Mouse (Mus musculus) kidney, postnatal 0 days (tissue): ENCODE data around the gene Lactb. TPM values are rescaled to one million over a fixed set of nuclear protein-coding genes. Genes with fewer than 3 reads are reported as not detected.

Experiments used
- ATAC-seq: fragments of 200-750 bp; cut with Nextera tagmentation; replicated peaks from 2 replicates; pipeline ENCODE4 v1.8.0; 2017; ENCODE audit warnings: low read depth, moderate number of reproducible peaks, moderate TSS enrichment, moderate library complexity; ENCODE audit not compliant: low FRiP score
- DNase-seq: peaks from one replicate; pipeline ENCODE4 v3.0.0-alpha.2; 2016; ENCODE audit warnings: low spot score
- H3K27ac ChIP-seq: fragments of 300-500 bp; sonication (generic); 2 replicates; pipeline ENCODE4 v1.5.1; 2014; ENCODE audit warnings: mild to moderate bottlenecking
- H3K27me3 ChIP-seq: fragments of 300-500 bp; sonication (generic); 2 replicates; pipeline ENCODE4 v1.6.1; 2014; ENCODE audit warnings: low read length, mixed read lengths; ENCODE audit not compliant: insufficient read depth
- H3K36me3 ChIP-seq: fragments of 300-500 bp; sonication (generic); 2 replicates; pipeline ENCODE4 v1.6.1; 2014; ENCODE audit warnings: low read length, mixed read lengths; ENCODE audit not compliant: insufficient read depth
- H3K4me1 ChIP-seq: fragments of 300-500 bp; sonication (generic); replicated peaks from 2 replicates; pipeline ENCODE4 v1.6.1; 2014; ENCODE audit warnings: antibody characterized with exemption, low read length, mixed read lengths; ENCODE audit not compliant: insufficient read depth
- H3K4me2 ChIP-seq: fragments of 300-500 bp; sonication (generic); 2 replicates; pipeline ENCODE4 v1.6.1; 2014; ENCODE audit warnings: mild to moderate bottlenecking, low read length, moderate library complexity, mixed read lengths
- H3K4me3 ChIP-seq: fragments of 300-500 bp; sonication (generic); replicated peaks from 2 replicates; pipeline ENCODE4 v1.5.1; 2014; ENCODE audit warnings: low read depth, low read length
- H3K9ac ChIP-seq: fragments of 300-500 bp; sonication (generic); 2 replicates; pipeline ENCODE4 v1.6.1; 2014; ENCODE audit warnings: low read depth, low read length
- H3K9me3 ChIP-seq: fragments of 300-500 bp; sonication (generic); replicated peaks from 2 replicates; pipeline ENCODE4 v1.6.1; 2016; ENCODE audit warnings: low read length, inconsistent platforms, mixed read lengths
- CTCF ChIP-seq: IDR thresholded peaks from 2 replicates; pipeline ENCODE4 v1.5.1; 2016; ENCODE audit warnings: antibody characterized with exemption, low read depth, mild to moderate bottlenecking, moderate library complexity
- WGBS: fragments of 180-500 bp; shearing (Covaris S2); extraction: QIAGEN DNeasy Blood & Tissue Kit; methylation state at CpG from one replicate; pipeline ENCODE4 v1.1.7; 2014; 5-methylcytosine and 5-hydroxymethylcytosine counted together
- polyA plus RNA-seq: library from polyadenylated mRNA; unstranded; fragments of >200 nt; fragmentation: Nextera tagmentation; extraction: Ambion mirVana; gene quantifications from 2 replicates; pipeline ENCODE4 v1.2.1, GENCODE M21; 2015

The Lactb gene
- polyA plus RNA-seq, 1 experiment from 2014 or later, result 33.6 TPM

DNA sequence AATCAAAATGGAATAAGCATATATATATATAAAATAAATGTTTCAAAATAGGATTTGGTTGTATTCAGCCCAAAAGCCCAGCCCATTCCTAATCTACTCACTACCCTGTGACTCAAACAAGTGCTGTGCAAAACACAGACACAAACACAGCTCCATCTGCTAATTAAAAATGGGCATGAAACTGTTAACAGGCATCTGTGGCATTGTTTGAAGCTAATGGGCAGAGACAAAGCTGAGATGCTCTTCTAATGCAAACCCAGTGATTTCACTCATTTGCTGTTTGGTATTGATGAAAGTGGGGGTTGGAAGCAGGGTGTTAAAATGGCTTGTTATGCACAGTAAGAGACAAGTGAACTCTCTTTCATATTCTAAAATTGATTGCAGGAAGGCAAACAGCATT is 63.0 kb downstream of the Lactb start:
- Histone ChIP-seq H3K27me3 (no peaks in the 10 kb centered on the region), H3K9ac (no peak overlapping the region), H3K4me3 (no peak overlapping the region), H3K9me3 (no peaks in the 10 kb centered on the region), H3K4me2 (no peak overlapping the region), H3K4me1 (no peaks in the 10 kb centered on the region; the same call in 1 of the 2 replicates), H3K36me3 (0 out of 2 replicates have a peak, but pooled peaks cover 2% of the 10 kb centered on the region), H3K27ac (no peak overlapping the region)
- no peak for TF ChIP-seq CTCF
- DNase-seq (no peak), ATAC-seq (no peak)

DNA sequence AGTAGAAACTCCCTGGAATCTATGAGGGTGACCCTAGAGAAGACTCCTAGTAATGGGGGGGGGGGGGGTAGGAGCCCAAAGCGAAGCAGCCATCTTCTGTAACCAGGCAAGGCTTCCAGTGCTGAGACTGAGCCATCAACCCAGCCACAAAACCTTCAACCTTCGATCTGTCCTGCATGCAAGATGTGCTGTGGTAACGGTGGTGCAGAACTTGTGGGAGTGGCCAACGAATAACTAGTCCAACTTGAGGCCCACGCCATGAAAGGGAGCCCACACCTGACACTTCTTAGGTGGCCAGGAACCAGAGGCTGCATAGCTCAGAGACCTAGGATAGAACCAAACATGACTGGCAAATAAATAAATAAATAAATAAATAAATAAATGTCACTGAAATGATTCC is 64.6 kb downstream of the Lactb start:
- Histone ChIP-seq H3K9me3 (no peaks in the 10 kb centered on the region), H3K27me3 (no peaks in the 10 kb centered on the region), H3K4me1 (no peaks in the 10 kb centered on the region), H3K9ac (no peak overlapping the region), H3K4me3 (no peak overlapping the region), H3K27ac (no peak overlapping the region), H3K36me3 (0 out of 2 replicates have a peak, but pooled peaks cover 2% of the 10 kb centered on the region), H3K4me2 (no peak overlapping the region)
- ATAC-seq (no peak), DNase-seq (no peak)
- TF ChIP-seq CTCF, result no peak
- WGBS, result 85% methylated on average over 5 of the region's 5 CpGs

DNA sequence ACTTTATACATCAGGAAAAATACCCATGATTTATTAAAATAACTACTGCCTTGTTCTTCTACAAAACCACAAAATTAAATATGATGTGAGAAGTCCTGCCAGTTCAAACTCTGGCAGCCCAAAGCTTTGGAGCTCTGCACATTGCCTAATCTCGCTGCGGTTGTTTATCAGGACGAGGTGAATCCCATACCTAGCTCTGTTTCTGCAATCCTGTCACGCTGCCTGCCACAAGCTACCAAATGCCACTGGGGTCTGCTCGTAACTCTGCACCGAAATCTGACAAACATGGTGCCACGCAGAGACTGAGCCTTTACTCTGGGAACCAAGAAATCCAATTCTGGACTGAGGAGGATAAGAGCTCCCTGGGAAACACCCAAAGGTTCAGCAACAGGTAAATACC is 65.4 kb downstream of the Lactb start:
- H3K9me3 ChIP-seq, result no peaks in the 10 kb centered on the region
- H3K4me2 ChIP-seq, result no peak overlapping the region
- WGBS, result 78% methylated on average over 7 of the region's 7 CpGs
- no peak overlapping the region for H3K4me3 ChIP-seq
- H3K4me1 ChIP-seq, result no peaks in the 10 kb centered on the region
- no peak overlapping the region for H3K27ac ChIP-seq
- H3K9ac ChIP-seq, result no peak overlapping the region
- 0 out of 2 replicates have a peak, but pooled peaks cover 2% of the 10 kb centered on the region for H3K36me3 ChIP-seq
- H3K27me3 ChIP-seq, result no peaks in the 10 kb centered on the region
- no peak for TF ChIP-seq CTCF
- DNase-seq (no peak), ATAC-seq (no peak)

DNA sequence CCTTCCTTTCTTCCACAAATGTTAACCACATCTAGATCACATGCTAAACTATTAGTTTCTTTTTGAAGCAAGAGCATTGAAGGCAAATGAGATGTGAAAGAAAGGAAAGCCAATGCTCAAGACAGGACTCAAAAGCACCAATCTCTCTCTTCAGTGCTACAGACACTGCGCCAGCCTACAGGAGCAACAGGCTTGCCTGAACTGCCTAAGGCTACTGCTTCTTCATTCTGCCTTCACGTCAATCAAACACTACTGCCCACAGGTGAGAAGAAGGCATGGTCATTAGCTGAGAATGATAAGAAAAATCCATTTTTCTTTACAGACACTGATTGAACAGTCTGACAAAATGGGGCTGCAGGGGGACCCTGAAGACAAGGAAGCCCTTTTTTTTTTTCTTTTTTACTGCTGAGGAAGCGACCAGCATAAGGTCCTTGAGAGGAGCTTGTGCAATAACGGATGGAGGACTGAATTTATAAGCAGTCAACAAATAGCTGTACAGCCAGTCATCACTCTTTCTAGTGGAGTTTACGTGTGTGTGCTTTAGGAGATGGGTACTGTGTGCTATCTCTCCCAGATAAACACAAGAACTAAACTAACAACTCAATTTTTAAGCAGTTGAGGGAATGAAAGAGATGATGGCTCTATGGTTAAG is 67.4 kb downstream of the Lactb start:
- no peak for DNase-seq
- ATAC-seq, result no peak
- WGBS, result 88% methylated on average over 5 of the region's 5 CpGs
- Histone ChIP-seq H3K27ac (no peak overlapping the region), H3K9ac (no peak overlapping the region), H3K4me1 (no peaks in the 10 kb centered on the region), H3K9me3 (no peaks in the 10 kb centered on the region), H3K4me3 (no peak overlapping the region), H3K36me3 (0 out of 2 replicates have a peak, but pooled peaks cover 2% of the 10 kb centered on the region), H3K27me3 (no peaks in the 10 kb centered on the region), H3K4me2 (no peak overlapping the region)
- TF ChIP-seq CTCF, result no peak

DNA sequence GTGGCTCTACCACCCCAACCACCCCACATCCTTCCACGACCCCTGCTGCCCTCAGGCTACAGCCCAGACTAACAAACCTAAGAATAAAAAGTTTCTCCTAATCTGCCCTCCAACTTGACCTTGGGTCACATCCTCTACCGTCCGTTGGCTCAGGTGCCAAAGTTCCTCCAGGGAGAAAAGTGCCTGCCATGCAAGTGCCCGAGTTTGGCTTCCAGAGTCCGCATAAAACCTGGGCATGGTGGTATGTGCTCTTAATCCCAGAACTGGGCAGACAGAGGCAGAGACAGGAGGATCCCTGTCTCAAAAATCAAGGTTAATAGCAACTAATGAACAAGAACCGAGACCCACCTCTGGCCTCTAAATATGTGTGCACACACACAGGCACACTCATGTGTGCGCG is 68.2 kb downstream of the Lactb start:
- 82% methylated on average over 8 of the region's 8 CpGs for WGBS
- H3K9me3 ChIP-seq, result no peaks in the 10 kb centered on the region
- no peaks in the 10 kb centered on the region for H3K4me1 ChIP-seq
- no peak overlapping the region for H3K4me3 ChIP-seq
- no peak for TF ChIP-seq CTCF
- no peak overlapping the region for H3K4me2 ChIP-seq
- no peak for DNase-seq
- no peak for ATAC-seq
- 0 out of 2 replicates have a peak, but pooled peaks cover 2% of the 10 kb centered on the region for H3K36me3 ChIP-seq
- H3K9ac ChIP-seq, result no peak overlapping the region
- no peak overlapping the region for H3K27ac ChIP-seq
- no peaks in the 10 kb centered on the region for H3K27me3 ChIP-seq

DNA sequence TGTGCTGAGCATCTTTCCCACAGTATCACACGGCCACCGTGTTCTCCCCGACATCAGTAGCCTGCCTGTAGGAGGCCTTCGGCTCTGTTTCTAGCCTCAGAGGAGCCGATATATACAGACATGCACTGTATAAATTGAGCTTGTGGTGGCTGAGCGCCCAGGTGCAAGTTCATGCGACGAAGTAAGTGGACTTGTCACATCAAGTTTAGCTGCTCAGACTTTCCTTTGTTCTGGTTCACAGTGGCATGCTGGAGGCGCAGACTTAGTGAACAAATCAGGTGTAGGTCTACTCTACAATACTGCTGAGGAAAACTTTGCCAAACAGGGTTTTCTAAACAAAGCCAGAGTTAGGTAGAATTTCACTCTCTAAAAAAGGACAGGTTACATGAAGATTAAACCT is 69.3 kb downstream of the Lactb start:
- WGBS, result 66% methylated on average over 9 of the region's 9 CpGs
- Histone ChIP-seq H3K27ac (no peak overlapping the region), H3K27me3 (no peaks in the 10 kb centered on the region), H3K4me2 (no peak overlapping the region), H3K9ac (no peak overlapping the region), H3K4me1 (no peaks in the 10 kb centered on the region), H3K9me3 (no peaks in the 10 kb centered on the region), H3K36me3 (0 out of 2 replicates have a peak, but pooled peaks cover 2% of the 10 kb centered on the region), H3K4me3 (no peak overlapping the region)
- DNase-seq (no peak), ATAC-seq (no peak)
- no peak for TF ChIP-seq CTCF

Other genes starting within 250 kb of the Lactb start
- 10.9 and 11.7 TPM in 2 replicates for gene Aph1b, start 180.0 kb downstream of the Lactb start, polyA plus RNA-seq
- gene Gm10647, start 178.4 kb downstream of the Lactb start, polyA plus RNA-seq, result 0.29 and 0.40 TPM in 2 replicates
- gene Aph1c, start 140.8 kb downstream of the Lactb start, polyA plus RNA-seq, result 23.1 and 25.6 TPM in 2 replicates
- 9.3 and 10.9 TPM in 2 replicates for gene Rab8b, start 55.8 kb downstream of the Lactb start, polyA plus RNA-seq
- 811 and 895 TPM in 2 replicates for gene Rps27l, start 29.4 kb downstream of the Lactb start, polyA plus RNA-seq
- gene Tpm1, start 73.9 kb upstream of the Lactb start, polyA plus RNA-seq, result 577 and 637 TPM in 2 replicates